Mouse (Mus musculus) intestine, postnatal 0 days (tissue): ENCODE results near the gene Fam19a3. TPM values are rescaled to one million over a fixed set of nuclear protein-coding genes. Genes with fewer than 3 reads are reported as not detected.

Source experiments
- ATAC-seq: fragments of 200-750 bp; cut with Nextera tagmentation; 2 replicates; pipeline ENCODE4 v1.8.0; 2017; ENCODE audit warnings: mild to moderate bottlenecking, moderate TSS enrichment, moderate library complexity
- H3K27ac ChIP-seq: fragments of 300-500 bp; sonication (generic); 2 replicates; pipeline ENCODE4 v1.5.1; 2014; ENCODE audit warnings: mild to moderate bottlenecking, low read depth, low read length, moderate library complexity
- H3K27me3 ChIP-seq: fragments of 300-500 bp; sonication (generic); replicated peaks from 2 replicates; pipeline ENCODE4 v1.6.1; 2014; ENCODE audit warnings: low read length, mixed read lengths; ENCODE audit not compliant: control insufficient read depth, insufficient read depth
- H3K36me3 ChIP-seq: fragments of 300-500 bp; sonication (generic); 2 replicates; pipeline ENCODE4 v1.6.1; 2014; ENCODE audit warnings: mild to moderate bottlenecking, moderate library complexity; ENCODE audit not compliant: control insufficient read depth, insufficient read depth
- H3K4me1 ChIP-seq: fragments of 300-500 bp; sonication (generic); replicated peaks from 2 replicates; pipeline ENCODE4 v1.6.1; 2014; ENCODE audit warnings: antibody characterized with exemption, low read length, mixed read lengths; ENCODE audit not compliant: control insufficient read depth, insufficient read depth
- H3K4me2 ChIP-seq: fragments of 300-500 bp; sonication (generic); replicated peaks from 2 replicates; pipeline ENCODE4 v1.6.1; 2014; ENCODE audit warnings: low read depth, mild to moderate bottlenecking, moderate library complexity
- H3K4me3 ChIP-seq: fragments of 300-500 bp; sonication (generic); 2 replicates; pipeline ENCODE4 v1.5.1; 2014; ENCODE audit warnings: low read depth, low read length
- H3K9ac ChIP-seq: fragments of 300-500 bp; sonication (generic); 2 replicates; pipeline ENCODE4 v1.6.1; 2014; ENCODE audit warnings: mild to moderate bottlenecking, low read depth, low read length
- H3K9me3 ChIP-seq: fragments of 300-500 bp; sonication (generic); 2 replicates; pipeline ENCODE4 v1.6.1; 2016; ENCODE audit warnings: mixed run types; ENCODE audit not compliant: control insufficient read depth
- CTCF ChIP-seq: sonication (generic); IDR thresholded peaks from 2 replicates; pipeline ENCODE4 v1.5.1; 2016; ENCODE audit warnings: low read depth, mild to moderate bottlenecking, control low read depth, antibody characterized with exemption, moderate library complexity
- WGBS: fragments of 180-500 bp; shearing (Covaris S2); extraction: QIAGEN DNeasy Blood & Tissue Kit; methylation state at CpG from one replicate; pipeline ENCODE4 v1.1.7; 2014; 5-methylcytosine and 5-hydroxymethylcytosine counted together
- polyA plus RNA-seq: library from polyadenylated mRNA; unstranded; fragments of >200 nt; fragmentation: Nextera tagmentation; extraction: Ambion mirVana; gene quantifications from 2 replicates; pipeline ENCODE4 v1.2.1, GENCODE M21; 2015

Fam19a3 gene
- 0.05 and 0.22 TPM in 2 replicates for polyA plus RNA-seq

GRCm38 (mm10) chr3:104781471-104781903 is at the start of gene Fam19a3:
Gene Fam19a3, minus strand, starts transcription at chr3:104781840.
- Histone ChIP-seq H3K36me3 (no peaks in the 10 kb centered on the region), H3K27ac (peak within 1 kb of the TSS; percentile 37), H3K4me3 (peak within 1 kb of the TSS; percentile 56), H3K27me3 (peaks cover 40% of the 10 kb centered on the region), H3K4me2 (peak within 1 kb of the TSS; percentile 99), H3K9ac (peak within 1 kb of the TSS; percentile 67), H3K9me3 (no peaks in the 10 kb centered on the region), H3K4me1 (peaks cover 15% of the 10 kb centered on the region)
- WGBS, result 1% methylated on average over 26 of the region's 26 CpGs
- TF ChIP-seq CTCF, result no peak
- no peak; the same call in 1 of the 2 replicates for ATAC-seq

- TF ChIP-seq CTCF, result 0 out of 2 replicates have a peak, but pooled peaks have one; percentile 6
These were observed 40.8 kb upstream of the Fam19a3 start for GRCm38 (mm10) chr3:104822413-104822812.

GRCm38 (mm10) chr3:104820426-104820825 is 38.8 kb upstream of the Fam19a3 start:
- 49% methylated on average over 1 of the region's 1 CpGs for WGBS
- Histone ChIP-seq H3K9me3 (no peaks in the 10 kb centered on the region), H3K27ac (no peak overlapping the region), H3K27me3 (no peaks in the 10 kb centered on the region), H3K36me3 (0 out of 2 replicates have a peak, but pooled peaks cover 11% of the 10 kb centered on the region), H3K9ac (no peak overlapping the region), H3K4me1 (0 out of 2 replicates have a peak, but pooled peaks cover 13% of the 10 kb centered on the region), H3K4me3 (no peak overlapping the region), H3K4me2 (no peak overlapping the region)
- ATAC-seq, result no peak
- no peak for TF ChIP-seq CTCF

More at GRCm38 (mm10) chr3:104822413-104822812, 40.8 kb upstream of the Fam19a3 start:
- 0 out of 2 replicates have a peak, but pooled peaks cover 7% of the 10 kb centered on the region for H3K4me1 ChIP-seq
- H3K9me3 ChIP-seq, result no peaks in the 10 kb centered on the region
- no peak overlapping the region for H3K4me3 ChIP-seq
- no peaks in the 10 kb centered on the region for H3K27me3 ChIP-seq
- peak overlapping the region; percentile 35; the same call in 1 of the 2 replicates for H3K27ac ChIP-seq
- no peak overlapping the region for H3K4me2 ChIP-seq
- WGBS, result 66% methylated on average over 3 of the region's 3 CpGs
- H3K9ac ChIP-seq, result no peak overlapping the region
- no peak for ATAC-seq
- H3K36me3 ChIP-seq, result peaks cover 31% of the 10 kb centered on the region

GRCm38 (mm10) chr3:104818749-104819134 is 37.1 kb upstream of the Fam19a3 start:
- Histone ChIP-seq H3K9me3 (no peaks in the 10 kb centered on the region), H3K27me3 (no peaks in the 10 kb centered on the region), H3K4me3 (peak overlapping the region; percentile 80), H3K9ac (peak overlapping the region; percentile 91), H3K4me1 (0 out of 2 replicates have a peak, but pooled peaks cover 13% of the 10 kb centered on the region), H3K27ac (peak overlapping the region; percentile 96), H3K4me2 (peak overlapping the region; percentile 74), H3K36me3 (0 out of 2 replicates have a peak, but pooled peaks cover 9% of the 10 kb centered on the region)
- ATAC-seq, result peak; percentile 29
- TF ChIP-seq CTCF, result no peak
- 2% methylated on average over 3 of the region's 3 CpGs for WGBS

- peak; percentile 88 for ATAC-seq
- 0 out of 2 replicates have a peak, but pooled peaks cover 9% of the 10 kb centered on the region for H3K36me3 ChIP-seq
- no peaks in the 10 kb centered on the region for H3K9me3 ChIP-seq
- H3K27ac ChIP-seq, result peak within 1 kb of the TSS; percentile 96
- TF ChIP-seq CTCF, result no peak; the same call in 1 of the 2 replicates
- H3K4me1 ChIP-seq, result 0 out of 2 replicates have a peak, but pooled peaks cover 13% of the 10 kb centered on the region
- under 1% methylated on average over 39 of the region's 40 CpGs for WGBS
- peak within 1 kb of the TSS; percentile 80 for H3K4me3 ChIP-seq
- H3K27me3 ChIP-seq, result no peaks in the 10 kb centered on the region
- H3K9ac ChIP-seq, result peak within 1 kb of the TSS; percentile 91
- H3K4me2 ChIP-seq, result peak within 1 kb of the TSS; percentile 74
These were observed 36.5 kb upstream of the Fam19a3 start, which contains the start of gene Mov10 for GRCm38 (mm10) chr3:104817991-104818748. Gene Mov10, minus strand, starts transcription at chr3:104818563.

- TF ChIP-seq CTCF, result peak; percentile 35; the same call in 1 of the 2 replicates
- under 1% methylated on average over 46 of the region's 46 CpGs for WGBS
- H3K27ac ChIP-seq, result peak overlapping the region; percentile 96
- H3K4me1 ChIP-seq, result 0 out of 2 replicates have a peak, but pooled peaks cover 13% of the 10 kb centered on the region
- no peaks in the 10 kb centered on the region for H3K27me3 ChIP-seq
- H3K4me3 ChIP-seq, result peak overlapping the region; percentile 80
- 0 out of 2 replicates have a peak, but pooled peaks cover 10% of the 10 kb centered on the region for H3K36me3 ChIP-seq
- H3K9me3 ChIP-seq, result no peaks in the 10 kb centered on the region
- H3K4me2 ChIP-seq, result peak overlapping the region; percentile 74
- H3K9ac ChIP-seq, result peak overlapping the region; percentile 91
- peak; percentile 36 for ATAC-seq
These were observed 35.9 kb upstream of the Fam19a3 start for GRCm38 (mm10) chr3:104817481-104817990.
